In the genomic region with DNA sequence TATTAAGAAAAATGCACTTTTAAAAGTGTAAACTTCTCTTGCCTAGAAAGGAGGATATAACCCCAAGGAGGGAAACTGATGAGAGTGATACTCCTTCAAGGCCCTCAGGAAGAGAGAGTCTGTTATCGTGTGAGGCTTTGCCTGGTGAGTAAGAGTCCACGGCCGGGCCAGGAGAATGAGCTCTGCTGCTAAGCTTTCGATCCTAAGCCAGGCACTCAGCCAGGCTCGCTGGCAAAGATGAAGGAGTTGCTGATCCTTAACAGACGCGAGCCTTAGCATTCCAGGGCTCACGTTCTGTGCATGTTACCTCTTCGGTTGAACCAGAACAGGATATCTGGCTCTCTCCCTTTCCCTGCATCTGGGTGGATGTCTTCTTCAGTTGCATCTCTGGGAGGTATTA, we compare ENCODE assay signal across 8 mouse cellular contexts. TPM values are rescaled to one million over a fixed set of nuclear protein-coding genes. Genes with fewer than 3 reads are reported as not detected.
A peak's percentile ranks its signal among the peaks of the same experiment; 100 is the strongest.
DNase-seq lines count a peak whose midpoint lies in the region; TF ChIP-seq lines count a peak whose summit lies in the region.

No protein-coding gene starts in this region.

- peak overlapping the region; percentile 45 for H3K27ac ChIP-seq in embryonic fibroblast, embryonic 13.5 days (ENCODE audit: insufficient read depth, low read length)

- H3K4me3 ChIP-seq in embryonic fibroblast, embryonic 13.5 days (ENCODE audit: insufficient read depth, low read length) = no peak overlapping the region

- no peak for TF ChIP-seq CTCF in embryonic fibroblast, embryonic 13.5 days (IDR thresholded peaks at IDR 0.05; ENCODE audit: borderline replicate concordance, insufficient read depth, low read length)

- TF ChIP-seq POLR2A in embryonic fibroblast, embryonic 13.5 days (IDR thresholded peaks at IDR 0.05; ENCODE audit: low read depth, low read length) = no peak

- peak; percentile 32 for DNase-seq in ovary, adult 18-20 months (ENCODE audit: low spot score)
- DNase-seq in ovary, postnatal 10 days (ENCODE audit: low spot score) = no peak
- peak; percentile 75 for DNase-seq in kidney, postnatal 10 days
- DNase-seq in skeletal muscle tissue, adult 2 months (ENCODE audit: low read depth, low spot score) = peak; percentile 74
- DNase-seq in thymus, postnatal 14 days = no peak
- no peak for DNase-seq in retina, postnatal 1 day
- no peak for DNase-seq in spleen, postnatal 4 days (ENCODE audit: low spot score in 2 of 2)

- peaks cover 6% of the 10 kb centered on the region; the same call in 1 of the 2 replicates for H3K4me1 ChIP-seq in embryonic fibroblast, embryonic 13.5 days (ENCODE audit: control insufficient read depth, insufficient read depth, low read length)

RNA-seq across cellular contexts. Expression of gene Gm5148, which starts 11.8 kb away (rescaled TPM):
- 0.55 and 1.4 TPM in 2 replicates for polyA plus RNA-seq in embryonic fibroblast, embryonic 13.5 days (2011; ENCODE audit: insufficient read length, low read depth, missing spikeins)

Comparison
In these comparisons a context has a peak if more than half of its experiments do, and no peak if none do; other contexts are left out.
1. DNase-seq: peak in ovary, adult 18-20 months (single experiment), kidney, postnatal 10 days (single experiment) and skeletal muscle tissue, adult 2 months (single experiment); none in ovary, postnatal 10 days (single experiment), thymus, postnatal 14 days (single experiment), retina, postnatal 1 day (single experiment) and spleen, postnatal 4 days (0 of 2).